Mouse (Mus musculus): ENCODE data around the gene Olfr1317.

Olfr1317 gene

GRCm38 (mm10) chr2:112140029-112140428 is at the start of gene Olfr1317:
Olfr1317 (plus strand) TSS chr2:112140329.
- DNase-seq (ENCODE audit: low read depth), result no peak

GRCm38 (mm10) chr2:112096681-112097080 is 43.4 kb upstream of the Olfr1317 start, which contains the start of gene Olfr1314:
Olfr1314 (minus strand) TSS chr2:112096781.
- no peak for DNase-seq (ENCODE audit: low read depth)

- no peak for DNase-seq (ENCODE audit: low read depth)
Measured at GRCm38 (mm10) chr2:112115340-112115739, 24.8 kb upstream of the Olfr1317 start, which contains the start of gene Olfr1315-ps1. Olfr1315-ps1 (minus strand) TSS chr2:112115440.

- no peak for DNase-seq (ENCODE audit: low read depth)
Measured at GRCm38 (mm10) chr2:112134877-112135276, 5.3 kb upstream of the Olfr1317 start, which contains the start of gene Olfr1316. Olfr1316 (minus strand) TSS chr2:112134977.

GRCm38 (mm10) chr2:112153898-112154297 is 13.8 kb downstream of the Olfr1317 start, which contains the start of gene Olfr1318:
Olfr1318 (plus strand) TSS chr2:112154198.
- no peak for DNase-seq (ENCODE audit: low read depth)
